Mouse (Mus musculus): ENCODE data around the gene Pdia4. TPM values are rescaled to one million over a fixed set of nuclear protein-coding genes. Genes with fewer than 3 reads are reported as not detected.

The Pdia4 gene
- total and polyA plus RNA-seq, 2 experiments from 2014 or later: 36.0 to 51.4 TPM

GRCm38 (mm10) chr6:47821236-47821635, 8.0 kb upstream of the Pdia4 start:
- H3K4me2 ChIP-seq (ENCODE audit: low read depth, low read length): no peak overlapping the region
- TF ChIP-seq EP300 (IDR thresholded peaks at IDR 0.05; ENCODE audit: low read depth) (no peak), CTCF (IDR thresholded peaks at IDR 0.05; ENCODE audit: low read depth) (no peak)
- no peak for DNase-seq (ENCODE audit: low spot score)
- no peak overlapping the region for H3K27ac ChIP-seq (ENCODE audit: low read depth)
- H3K9me3 ChIP-seq (replicated peaks; ENCODE audit: control insufficient read depth, low read length): no peaks in the 10 kb centered on the region
- no peak for ATAC-seq (ENCODE audit: insufficient read depth, low read depth)
- WGBS: 83% methylated on average over 5 of the region's 5 CpGs
- H3K27me3 ChIP-seq (ENCODE audit: control insufficient read depth, insufficient read depth, low read length): no peaks in the 10 kb centered on the region
- no peak overlapping the region for H3K4me3 ChIP-seq (ENCODE audit: low read depth, low read length)
- no peaks in the 10 kb centered on the region; the same call in none of the 2 replicates for H3K36me3 ChIP-seq (replicated peaks; ENCODE audit: control insufficient read depth, insufficient read depth, low read length)
- no peak overlapping the region for H3K9ac ChIP-seq (replicated peaks; ENCODE audit: low read depth, low read length)
- no peaks in the 10 kb centered on the region for H3K4me1 ChIP-seq (ENCODE audit: control insufficient read depth, insufficient read depth)

- ATAC-seq (ENCODE audit: insufficient read depth, low read depth) (no peak), DNase-seq (ENCODE audit: low spot score) (no peak)
- Histone ChIP-seq H3K9ac (replicated peaks; ENCODE audit: low read depth, low read length) (no peak overlapping the region), H3K27ac (ENCODE audit: low read depth) (no peak overlapping the region), H3K4me2 (ENCODE audit: low read depth, low read length) (no peak overlapping the region), H3K9me3 (replicated peaks; ENCODE audit: control insufficient read depth, low read length) (no peaks in the 10 kb centered on the region), H3K36me3 (replicated peaks; ENCODE audit: control insufficient read depth, insufficient read depth, low read length) (no peaks in the 10 kb centered on the region; the same call in none of the 2 replicates), H3K27me3 (ENCODE audit: control insufficient read depth, insufficient read depth, low read length) (no peaks in the 10 kb centered on the region), H3K4me1 (ENCODE audit: control insufficient read depth, insufficient read depth) (no peaks in the 10 kb centered on the region), H3K4me3 (ENCODE audit: low read depth, low read length) (no peak overlapping the region)
- WGBS: 87% methylated on average over 23 of the region's 23 CpGs
- TF ChIP-seq EP300 (IDR thresholded peaks at IDR 0.05; ENCODE audit: low read depth) (no peak), CTCF (IDR thresholded peaks at IDR 0.05; ENCODE audit: low read depth) (no peak)
These were observed 6.5 kb upstream of the Pdia4 start for GRCm38 (mm10) chr6:47819626-47820325.

DNA sequence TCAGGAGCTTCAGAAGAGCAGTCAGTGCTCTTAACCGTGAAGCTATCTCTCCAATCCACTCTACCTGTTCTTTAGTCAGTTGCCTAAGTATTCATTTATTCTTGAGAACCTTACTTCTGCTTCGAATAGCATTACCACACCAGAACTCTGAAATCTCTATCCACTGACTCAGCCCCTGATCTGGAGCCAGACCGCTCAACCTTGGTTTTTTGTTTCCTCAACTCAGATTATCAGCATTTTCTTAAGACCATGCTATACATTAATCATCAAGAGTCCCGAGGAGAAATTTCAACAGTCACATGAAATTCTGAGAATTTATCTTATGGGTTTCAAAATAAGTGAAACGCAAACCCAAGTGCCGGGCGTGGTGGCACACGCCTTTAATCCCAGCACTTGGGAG, 5.5 kb upstream of the Pdia4 start:
- 90% methylated on average over 8 of the region's 8 CpGs for WGBS
- TF ChIP-seq CTCF (IDR thresholded peaks at IDR 0.05; ENCODE audit: low read depth): no peak
- H3K27ac ChIP-seq (ENCODE audit: low read depth): no peak overlapping the region
- ATAC-seq (ENCODE audit: insufficient read depth, low read depth) (no peak), DNase-seq (ENCODE audit: low spot score) (no peak)
- H3K9ac ChIP-seq (replicated peaks; ENCODE audit: low read depth, low read length): no peak overlapping the region
- no peaks in the 10 kb centered on the region; the same call in none of the 2 replicates for H3K36me3 ChIP-seq (replicated peaks; ENCODE audit: control insufficient read depth, insufficient read depth, low read length)
- no peaks in the 10 kb centered on the region for H3K9me3 ChIP-seq (replicated peaks; ENCODE audit: control insufficient read depth, low read length)
- no peak overlapping the region for H3K4me3 ChIP-seq (ENCODE audit: low read depth, low read length)
- H3K27me3 ChIP-seq (ENCODE audit: control insufficient read depth, insufficient read depth, low read length): no peaks in the 10 kb centered on the region
- no peak overlapping the region for H3K4me2 ChIP-seq (ENCODE audit: low read depth, low read length)
- 0 out of 2 replicates have a peak, but pooled peaks cover 5% of the 10 kb centered on the region for H3K4me1 ChIP-seq (ENCODE audit: control insufficient read depth, insufficient read depth)

DNA sequence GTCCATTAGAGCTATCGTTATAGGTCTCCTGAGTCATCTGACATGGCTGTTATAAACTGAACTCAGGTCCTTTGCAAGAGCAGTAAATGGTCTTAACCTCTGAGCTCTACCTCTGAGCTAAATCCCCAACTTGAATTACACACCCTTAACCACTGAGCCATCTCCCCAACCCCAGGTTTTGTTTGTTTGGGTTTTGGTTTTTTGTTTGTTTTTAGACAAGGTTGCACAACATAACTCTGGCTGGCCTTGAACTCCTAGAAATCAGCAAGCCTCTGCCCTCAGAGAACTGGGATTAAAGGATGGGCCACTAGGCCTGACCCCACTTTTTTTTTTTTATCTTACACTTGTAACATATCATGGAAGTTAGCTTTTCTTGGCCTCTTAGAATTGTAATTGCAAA, 2.9 kb upstream of the Pdia4 start:
- H3K36me3 ChIP-seq (replicated peaks; ENCODE audit: control insufficient read depth, insufficient read depth, low read length): no peaks in the 10 kb centered on the region; the same call in none of the 2 replicates
- no peak for TF ChIP-seq EP300 (IDR thresholded peaks at IDR 0.05; ENCODE audit: low read depth)
- TF ChIP-seq CTCF (IDR thresholded peaks at IDR 0.05; ENCODE audit: low read depth): no peak
- WGBS: 82% methylated on average over 1 of the region's 1 CpGs

GRCm38 (mm10) chr6:47812271-47812915, 837 bp downstream of the Pdia4 start:
- Histone ChIP-seq H3K27me3 (ENCODE audit: control insufficient read depth, insufficient read depth, low read length) (no peaks in the 10 kb centered on the region), H3K9ac (replicated peaks; ENCODE audit: low read depth, low read length) (peak overlapping the region; percentile 60), H3K4me1 (ENCODE audit: control insufficient read depth, insufficient read depth) (peaks cover 21% of the 10 kb centered on the region), H3K4me3 (ENCODE audit: low read depth, low read length) (peak overlapping the region; percentile 57), H3K36me3 (replicated peaks; ENCODE audit: control insufficient read depth, insufficient read depth, low read length) (no peaks in the 10 kb centered on the region), H3K9me3 (replicated peaks; ENCODE audit: control insufficient read depth, low read length) (no peaks in the 10 kb centered on the region), H3K27ac (ENCODE audit: low read depth) (peak overlapping the region; percentile 69), H3K4me2 (ENCODE audit: low read depth, low read length) (peak overlapping the region; percentile 70)
- TF ChIP-seq EP300 (IDR thresholded peaks at IDR 0.05; ENCODE audit: low read depth) (no peak), CTCF (IDR thresholded peaks at IDR 0.05; ENCODE audit: low read depth) (no peak)
- ATAC-seq (ENCODE audit: insufficient read depth, low read depth) (no peak), DNase-seq (ENCODE audit: low spot score) (no peak)
- WGBS: 1% methylated on average over 17 of the region's 17 CpGs

More for the DNA sequence above, 2.9 kb upstream of the Pdia4 start:
- ATAC-seq (ENCODE audit: insufficient read depth, low read depth) (no peak), DNase-seq (ENCODE audit: low spot score) (no peak)
- Histone ChIP-seq H3K9ac (replicated peaks; ENCODE audit: low read depth, low read length) (no peak overlapping the region), H3K4me1 (ENCODE audit: control insufficient read depth, insufficient read depth) (peaks cover 18% of the 10 kb centered on the region), H3K4me2 (ENCODE audit: low read depth, low read length) (no peak overlapping the region), H3K9me3 (replicated peaks; ENCODE audit: control insufficient read depth, low read length) (no peaks in the 10 kb centered on the region), H3K27me3 (ENCODE audit: control insufficient read depth, insufficient read depth, low read length) (no peaks in the 10 kb centered on the region), H3K27ac (ENCODE audit: low read depth) (no peak overlapping the region), H3K4me3 (ENCODE audit: low read depth, low read length) (no peak overlapping the region)

All from heart, postnatal 0 days (tissue).